Mouse (Mus musculus) spleen, adult 10 weeks (tissue): ENCODE data around the gene Xpo1. TPM values are rescaled to one million over a fixed set of nuclear protein-coding genes. Genes with fewer than 3 reads are reported as not detected.

ENCODE experiments used
- polyA plus RNA-seq: library from polyadenylated mRNA; stranded (reverse); fragments of 350-450 nt; fragmentation: Illumina TruSeq; extraction: RNeasy Lipid Tissue Mini Kit (QIAGEN cat#74804); gene quantifications from one replicate; pipeline ENCODE4 v1.2.3, GENCODE M21; 2015; ENCODE audit warnings: low replicate concordance; ENCODE audit not compliant: insufficient read depth

Xpo1 gene
- 167 TPM for polyA plus RNA-seq

DNA sequence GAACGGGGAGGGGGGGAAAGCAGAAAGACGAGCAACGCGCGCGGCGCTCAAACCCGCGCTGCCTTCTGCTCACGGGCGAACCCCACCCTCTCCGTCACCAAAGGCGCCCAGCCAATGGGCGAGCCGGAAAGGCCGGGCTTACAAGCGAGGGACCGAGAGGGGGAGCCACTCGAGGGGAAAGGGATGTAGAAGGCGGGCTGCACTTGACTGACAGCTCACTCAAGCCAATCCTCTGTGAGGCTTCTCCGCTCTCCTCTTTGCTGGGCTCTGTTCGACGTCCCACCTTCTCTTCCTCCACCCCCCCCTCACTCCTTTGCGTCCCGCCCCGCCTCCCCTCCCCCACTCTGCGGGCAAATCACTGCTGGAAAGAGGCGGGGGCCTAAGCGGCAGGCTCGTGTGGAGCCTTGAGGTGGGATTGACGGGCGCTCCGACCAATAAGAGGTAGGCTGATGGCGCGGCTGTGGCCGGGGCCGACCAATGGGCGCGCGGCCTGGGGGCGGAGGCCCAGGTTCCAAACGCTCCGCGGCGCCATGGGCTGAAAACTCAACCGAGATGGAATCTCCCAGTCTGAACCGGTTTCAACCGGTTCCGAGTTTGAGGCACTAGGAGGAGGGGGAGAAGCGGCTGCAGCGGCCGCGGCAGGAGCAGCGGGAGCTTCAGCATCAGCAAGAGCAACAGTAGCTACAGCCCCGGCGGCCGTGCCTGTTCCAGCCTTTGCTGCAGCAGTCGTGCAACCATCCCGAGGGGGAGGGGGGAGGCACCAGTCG is at the start of gene Xpo1:
Gene Xpo1, plus strand, starts transcription at position 615 of the 767 bp plus-strand sequence.

GRCm38 (mm10) chr11:23306764-23307565 is 51.1 kb downstream of the Xpo1 start, which contains the start of gene Usp34:
TSS of gene Usp34 (plus strand) at chr11:23306895.

Other genes starting within 250 kb of the Xpo1 start
- 3.5 TPM for gene Fam161a, start 248.5 kb upstream of the Xpo1 start, polyA plus RNA-seq
- gene Usp34, start 50.9 kb downstream of the Xpo1 start, polyA plus RNA-seq: 96.4 TPM
- gene Ahsa2, start 242.0 kb downstream of the Xpo1 start, polyA plus RNA-seq: 72.4 TPM